Mouse (Mus musculus): ENCODE data around the gene 5730480H06Rik.

Gene 5730480H06Rik

GRCm38 (mm10) chr5:48421957-48422356, 94.2 kb downstream of the 5730480H06Rik start:
- DNase-seq (ENCODE audit: low spot score): no peak

DNA sequence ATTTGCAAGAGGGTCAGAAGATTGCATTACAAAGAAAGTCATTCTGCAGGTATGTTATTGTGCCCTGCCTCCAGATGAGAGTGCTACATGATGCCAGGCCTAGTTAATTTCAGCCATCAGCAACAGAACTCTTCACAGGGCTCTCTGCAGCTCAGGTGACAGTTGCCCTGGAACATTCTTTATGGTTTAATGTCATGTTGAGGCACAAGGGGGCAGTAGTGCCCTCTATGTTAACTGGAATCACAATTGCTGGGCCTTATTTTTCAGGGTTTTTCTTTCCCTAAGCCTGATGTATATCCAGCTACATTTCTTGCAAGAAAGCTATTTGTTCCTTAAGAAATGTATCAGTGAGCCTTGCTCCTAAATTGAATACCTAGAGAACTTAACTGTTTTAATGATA, 102.7 kb downstream of the 5730480H06Rik start:
- DNase-seq (ENCODE audit: low spot score): no peak

GRCm38 (mm10) chr5:48448888-48449287, 121.1 kb downstream of the 5730480H06Rik start:
- no peak for DNase-seq (ENCODE audit: low spot score)

DNA sequence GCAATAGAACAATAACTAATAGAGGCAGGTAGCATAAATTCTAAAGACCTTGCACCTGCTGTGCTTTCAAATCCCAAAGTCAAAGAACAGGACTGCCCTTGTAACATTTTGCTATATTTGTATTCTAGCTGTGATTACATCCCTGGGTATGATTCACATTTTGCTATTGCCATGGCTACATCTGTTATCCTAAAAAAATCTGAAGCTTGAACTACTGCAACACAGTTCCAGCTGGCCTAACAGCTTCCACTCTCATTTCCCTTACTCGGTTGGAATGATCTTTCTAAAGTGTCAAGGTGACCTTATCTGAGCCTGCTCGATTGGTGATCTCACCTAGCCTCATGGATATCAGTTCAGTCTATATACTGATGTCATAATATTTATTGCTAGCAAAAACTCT, 132.5 kb downstream of the 5730480H06Rik start:
- no peak for DNase-seq (ENCODE audit: low spot score)

All from spleen, adult 12 weeks (tissue).